Mouse (Mus musculus): ENCODE data around the gene Cxxc4. TPM values are rescaled to one million over a fixed set of nuclear protein-coding genes. Genes with fewer than 3 reads are reported as not detected.
A peak's percentile ranks its signal among the peaks of the same experiment; 100 is the strongest.
"Not testable (repeated sequence)": the region's sequence is repeated elsewhere in the genome, so short reads cannot be mapped to it uniquely, and the experiment has no call there.

Cxxc4 gene
- 0.61 and 0.63 TPM in 2 replicates for polyA plus RNA-seq (2015; fragmentation: Nextera tagmentation; extraction: Ambion mirVana)

GRCm38 (mm10) chr3:134236414-134237112 is at the start of gene Cxxc4:
Gene Cxxc4 (plus strand): TSS chr3:134236484.
- no peak for DNase-seq (ENCODE audit: low spot score)

GRCm38 (mm10) chr3:134188979-134189946 is 47.0 kb upstream of the Cxxc4 start:
- no peak for DNase-seq (ENCODE audit: low spot score)

- DNase-seq (ENCODE audit: low spot score), result no peak
Observed at GRCm38 (mm10) chr3:134190046-134190445, 46.2 kb upstream of the Cxxc4 start.

- peak; percentile 6 for DNase-seq (ENCODE audit: low spot score)
Observed at GRCm38 (mm10) chr3:134199892-134200291, 36.4 kb upstream of the Cxxc4 start.

- DNase-seq (ENCODE audit: low spot score), result no peak
Observed at GRCm38 (mm10) chr3:134206624-134207023, 29.7 kb upstream of the Cxxc4 start.

GRCm38 (mm10) chr3:134210950-134211349 is 25.3 kb upstream of the Cxxc4 start:
- DNase-seq (ENCODE audit: low spot score), result no peak

- not testable (repeated sequence) for DNase-seq (ENCODE audit: low spot score)
Observed at GRCm38 (mm10) chr3:134219881-134220280, 16.4 kb upstream of the Cxxc4 start.

GRCm38 (mm10) chr3:134221002-134221401 is 15.3 kb upstream of the Cxxc4 start:
- DNase-seq (ENCODE audit: low spot score), result no peak

GRCm38 (mm10) chr3:134222593-134222992 is 13.7 kb upstream of the Cxxc4 start:
- DNase-seq (ENCODE audit: low spot score), result no peak

- no peak for DNase-seq (ENCODE audit: low spot score)
Observed at GRCm38 (mm10) chr3:134223956-134224355, 12.3 kb upstream of the Cxxc4 start.

- no peak for DNase-seq (ENCODE audit: low spot score)
Observed at GRCm38 (mm10) chr3:134225928-134226327, 10.4 kb upstream of the Cxxc4 start.

GRCm38 (mm10) chr3:134232753-134233152 is 3.5 kb upstream of the Cxxc4 start:
- no peak for DNase-seq (ENCODE audit: low spot score)

GRCm38 (mm10) chr3:134235491-134236413 is 532 bp upstream of the Cxxc4 start:
- no peak for DNase-seq (ENCODE audit: low spot score)

- DNase-seq (ENCODE audit: low spot score), result no peak
Observed at GRCm38 (mm10) chr3:134237113-134237805, 975 bp downstream of the Cxxc4 start.

GRCm38 (mm10) chr3:134238621-134239310 is 2.5 kb downstream of the Cxxc4 start:
- DNase-seq (ENCODE audit: low spot score), result no peak

- DNase-seq (ENCODE audit: low spot score), result peak; percentile 24
Observed at GRCm38 (mm10) chr3:134239321-134239970, 3.2 kb downstream of the Cxxc4 start.

- DNase-seq (ENCODE audit: low spot score), result peak; percentile 5
Observed at GRCm38 (mm10) chr3:134239971-134240717, 3.9 kb downstream of the Cxxc4 start.

GRCm38 (mm10) chr3:134240718-134241025 is 4.4 kb downstream of the Cxxc4 start:
- no peak for DNase-seq (ENCODE audit: low spot score)
